Mouse (Mus musculus) cerebellum, adult 11-12 months (tissue): ENCODE measurements around the gene Ascc2.
A peak's percentile ranks its signal among the peaks of the same experiment; 100 is the strongest.
"Not testable (repeated sequence)": the region's sequence is repeated elsewhere in the genome, so short reads cannot be mapped to it uniquely, and the experiment has no call there.

Experiments
- DNase-seq: peaks from one replicate; pipeline ENCODE4 v3.0.0; 2022

Gene Ascc2

DNA sequence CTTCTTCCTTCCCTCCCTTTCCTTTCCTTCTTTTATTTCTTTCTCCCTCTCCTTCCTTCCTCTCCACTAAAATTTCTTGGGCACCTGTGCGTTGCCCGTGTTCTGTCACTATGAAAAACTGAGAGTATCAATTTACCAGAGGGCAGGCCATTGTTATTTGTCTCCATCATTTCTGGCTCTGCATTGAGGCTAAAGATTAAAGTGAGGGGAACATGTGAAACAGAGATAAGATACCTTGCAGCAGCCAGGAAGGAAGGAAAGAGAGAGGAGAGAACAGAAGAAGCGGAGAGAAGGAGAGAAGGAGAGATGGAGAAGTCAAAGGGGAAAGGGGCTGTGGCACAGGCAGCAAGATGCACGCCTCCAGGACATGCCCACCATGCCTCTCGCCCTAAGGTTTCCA lies 3.2 kb upstream of the Ascc2 start:
- no peak for DNase-seq

DNA sequence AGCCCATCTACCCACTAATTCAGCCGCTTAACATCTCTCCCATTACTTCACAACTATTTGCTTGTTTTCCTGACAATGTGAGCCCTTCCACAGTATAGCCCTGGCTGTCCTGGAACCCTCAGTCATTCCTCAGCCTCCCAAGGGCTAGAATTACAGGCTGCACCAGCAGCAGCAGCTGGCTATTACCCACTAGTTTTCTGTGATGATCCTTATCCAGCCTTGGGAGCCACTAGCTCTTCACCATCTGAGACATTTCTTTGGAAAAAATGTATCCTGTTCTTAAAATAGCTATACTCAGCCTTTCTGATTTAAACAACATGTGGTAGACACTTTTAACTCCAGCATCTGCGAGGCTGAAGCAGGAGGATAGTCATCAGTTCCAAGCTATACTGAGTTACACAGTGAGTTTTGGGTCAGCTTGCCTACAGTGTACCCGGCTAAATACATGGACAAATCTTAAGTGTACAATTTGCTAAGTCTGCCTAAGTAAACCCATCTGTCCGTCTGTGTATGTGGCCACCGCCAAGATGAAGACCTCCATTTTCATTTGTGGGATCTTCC lies 685 bp upstream of the Ascc2 start:
- DNase-seq = no peak

DNA sequence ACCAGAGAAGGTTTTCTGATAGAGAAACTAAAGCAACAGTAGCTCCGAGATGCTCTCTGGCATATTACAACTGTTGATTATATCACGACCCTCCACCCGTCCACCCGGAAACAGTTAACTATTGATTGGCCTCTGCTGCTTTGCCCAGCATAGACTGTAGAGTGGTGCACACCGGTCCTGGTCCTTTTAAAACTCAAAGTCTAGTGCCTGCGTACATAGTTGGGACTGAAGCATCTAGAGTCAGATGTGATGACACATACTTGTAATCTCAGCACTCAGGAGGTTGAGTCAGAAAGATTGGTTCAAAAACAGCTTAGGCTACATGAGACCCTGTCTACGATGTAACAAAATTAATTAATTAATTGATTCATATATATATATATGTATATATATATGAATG lies 714 bp downstream of the Ascc2 start:
- no peak for DNase-seq

DNA sequence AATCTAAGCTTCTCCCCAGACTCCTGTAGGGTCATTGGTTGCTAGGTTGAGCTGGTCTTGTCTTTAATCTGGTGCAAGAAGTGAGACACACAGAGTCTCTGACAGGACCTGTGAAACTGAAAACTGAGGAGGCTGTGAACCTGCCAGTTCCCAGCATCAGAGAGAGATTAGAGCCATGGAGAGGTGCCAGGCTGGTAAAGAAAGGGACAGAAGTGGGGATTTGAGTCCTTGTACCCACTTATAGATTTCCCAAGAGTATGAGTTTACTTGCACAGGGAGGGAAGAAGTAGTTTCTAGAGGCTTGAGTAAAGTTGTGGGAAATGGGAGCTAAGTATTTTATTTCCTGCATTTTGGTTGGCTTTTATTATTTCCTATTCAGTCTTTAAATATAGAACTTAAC lies 3.6 kb downstream of the Ascc2 start:
- DNase-seq = no peak

DNA sequence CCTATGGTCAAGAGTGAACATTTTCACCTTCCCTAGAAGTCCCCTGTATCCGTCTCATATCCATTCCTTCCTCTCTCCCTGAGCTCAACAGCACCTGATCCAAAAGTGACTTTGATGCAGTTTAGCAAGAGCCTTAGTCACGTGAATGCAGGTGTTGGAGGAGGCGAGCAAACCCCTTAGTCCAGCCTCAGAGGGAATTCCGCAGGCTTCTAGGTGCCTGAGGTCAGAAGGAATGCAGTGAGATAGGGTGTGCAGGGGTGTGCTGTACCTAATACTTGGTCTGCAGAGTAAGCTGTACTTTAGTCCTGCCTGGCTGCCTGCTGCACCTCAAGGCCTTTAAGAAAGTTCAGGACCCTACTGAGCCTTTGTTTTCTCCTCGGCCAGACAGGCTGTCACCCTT lies 6.2 kb downstream of the Ascc2 start:
- no peak for DNase-seq

DNA sequence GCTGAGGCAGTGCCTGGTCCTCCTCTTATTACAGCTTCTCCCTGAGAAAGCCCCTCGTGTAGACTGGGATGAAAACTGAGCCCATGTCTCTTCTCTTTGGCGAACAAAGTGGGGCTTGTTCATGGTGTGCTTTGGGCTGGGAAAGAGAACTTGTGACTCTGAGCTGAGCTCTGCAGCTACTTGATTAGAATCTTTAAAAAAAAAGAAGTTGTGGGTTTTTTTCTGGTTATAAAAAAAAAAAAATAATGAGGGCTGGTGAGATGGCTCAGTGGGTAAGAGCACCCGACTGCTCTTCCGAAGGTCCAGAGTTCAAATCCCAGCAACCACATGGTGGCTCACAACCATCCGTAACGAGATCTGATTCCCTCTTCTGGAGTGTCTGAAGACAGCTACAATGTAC lies 7.6 kb downstream of the Ascc2 start:
- DNase-seq = not testable (repeated sequence)

DNA sequence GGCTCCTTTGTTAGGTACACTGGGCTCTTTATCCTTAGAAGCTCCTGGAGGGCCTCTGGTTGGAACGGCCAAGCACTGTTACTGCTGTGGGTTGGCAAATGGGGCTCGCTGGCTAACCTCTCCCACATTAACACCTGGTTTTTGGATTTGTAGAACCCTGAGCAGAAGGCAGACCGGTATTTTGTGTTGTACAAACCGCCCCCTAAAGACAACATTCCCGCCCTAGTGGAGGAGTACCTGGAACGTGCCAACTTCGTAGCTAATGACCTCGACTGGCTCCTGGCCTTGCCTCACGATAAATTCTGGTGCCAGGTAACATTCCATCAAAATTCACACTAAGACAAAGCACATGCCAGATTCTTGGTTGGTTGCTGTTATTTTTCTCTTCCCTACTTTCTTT lies 8.9 kb downstream of the Ascc2 start:
- no peak for DNase-seq

DNA sequence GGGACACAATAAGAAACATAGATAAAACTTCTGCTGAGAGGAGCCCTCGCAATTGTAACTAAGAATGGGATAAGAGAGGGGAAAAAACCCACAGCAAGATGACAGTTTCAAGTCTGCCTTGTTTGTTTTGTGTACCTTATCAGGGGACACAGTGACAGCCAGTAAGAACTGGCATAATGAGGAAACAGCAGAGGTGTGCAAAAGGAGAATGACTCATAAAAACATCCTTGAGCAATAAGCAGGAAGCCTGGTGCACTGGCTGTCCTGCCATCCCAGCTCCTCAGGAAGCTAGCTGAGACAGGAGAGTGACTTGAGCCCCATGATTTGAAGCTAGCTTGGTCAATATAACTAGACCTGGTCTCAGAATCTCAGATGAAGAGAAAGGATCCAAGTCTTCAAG lies 22.3 kb downstream of the Ascc2 start:
- no peak for DNase-seq

DNA sequence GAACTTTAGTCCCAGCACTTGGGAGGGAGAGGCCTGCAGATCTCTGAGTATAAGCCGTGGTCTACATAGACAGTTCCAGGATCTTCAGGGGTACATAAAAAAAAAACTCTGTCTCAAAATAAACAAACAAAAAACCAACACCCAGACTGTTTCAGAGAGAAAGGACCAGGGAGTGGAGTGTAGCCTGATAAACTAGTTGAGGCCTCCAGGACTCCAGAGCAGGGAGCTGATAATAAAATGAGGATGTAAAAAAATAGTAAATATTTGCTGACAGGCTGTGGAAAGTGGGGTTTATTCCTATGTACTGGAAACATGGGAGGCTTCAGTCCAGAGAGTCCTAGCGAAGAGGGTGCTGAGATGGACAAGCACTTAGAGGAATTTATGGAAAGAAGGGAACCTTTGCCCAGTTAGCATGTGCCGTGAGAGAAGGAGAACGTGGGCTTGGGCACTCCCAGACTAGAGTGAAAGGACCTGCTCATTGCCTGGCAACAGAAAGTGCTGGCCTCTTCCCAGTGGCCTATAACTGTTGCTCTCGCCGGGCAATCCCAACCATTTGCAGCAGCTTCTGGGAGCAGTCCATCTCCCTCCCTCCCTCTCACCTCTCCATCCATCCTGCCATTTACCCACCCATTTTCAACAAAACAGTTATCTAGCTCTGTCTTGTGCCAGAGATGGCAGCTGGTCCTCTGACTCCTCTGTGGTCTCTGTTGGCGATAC lies 22.9 kb downstream of the Ascc2 start:
- DNase-seq = no peak

DNA sequence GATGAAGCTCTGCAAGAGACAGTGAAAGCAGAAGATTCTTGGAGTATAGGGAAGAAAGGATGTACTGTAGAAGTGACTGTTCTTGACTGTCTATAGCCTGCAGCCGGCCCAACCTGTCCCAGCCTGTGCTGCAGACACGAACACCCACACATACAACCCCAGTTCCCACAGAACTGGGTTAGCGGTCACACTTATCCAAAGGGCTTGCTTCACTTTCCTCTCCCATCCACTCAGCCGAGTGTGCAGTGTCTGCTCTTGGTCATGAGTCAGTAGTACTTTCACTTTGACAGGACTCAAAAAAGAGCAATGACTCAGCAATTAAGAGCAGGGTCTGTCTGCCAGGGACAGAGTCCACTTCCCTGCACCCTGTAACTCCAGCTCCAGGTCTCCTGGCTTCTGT lies 23.8 kb downstream of the Ascc2 start:
- no peak for DNase-seq

DNA sequence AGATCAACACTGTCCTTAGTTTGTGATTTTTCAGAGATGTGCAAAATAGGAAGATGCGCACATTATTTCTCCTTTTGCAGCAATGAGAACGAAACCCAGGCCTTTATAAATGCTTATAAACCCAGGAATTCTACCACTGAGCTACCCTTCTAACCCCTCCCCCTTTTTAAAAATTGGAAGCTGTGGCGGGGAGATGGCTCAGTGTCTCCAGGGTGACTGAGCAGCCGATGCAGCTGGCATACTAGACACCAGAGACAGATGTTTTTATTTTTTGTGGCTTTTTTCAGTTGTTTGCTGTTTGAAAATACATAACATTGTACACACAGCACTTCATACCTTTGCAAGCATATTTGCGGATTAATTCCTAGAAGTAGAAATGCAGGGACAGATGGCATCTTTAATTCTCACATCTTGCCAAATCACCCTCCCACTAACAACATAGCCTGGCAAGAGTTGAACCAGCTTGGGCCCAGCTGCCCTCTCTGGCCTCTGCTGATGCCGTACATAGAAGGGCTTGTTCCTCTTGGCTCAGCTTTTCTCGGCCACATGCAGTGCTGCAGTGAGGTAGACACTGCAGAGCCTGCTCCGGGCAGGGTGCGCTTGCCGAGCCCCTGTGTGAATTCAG lies 24.4 kb downstream of the Ascc2 start:
- DNase-seq = peak; percentile 62

DNA sequence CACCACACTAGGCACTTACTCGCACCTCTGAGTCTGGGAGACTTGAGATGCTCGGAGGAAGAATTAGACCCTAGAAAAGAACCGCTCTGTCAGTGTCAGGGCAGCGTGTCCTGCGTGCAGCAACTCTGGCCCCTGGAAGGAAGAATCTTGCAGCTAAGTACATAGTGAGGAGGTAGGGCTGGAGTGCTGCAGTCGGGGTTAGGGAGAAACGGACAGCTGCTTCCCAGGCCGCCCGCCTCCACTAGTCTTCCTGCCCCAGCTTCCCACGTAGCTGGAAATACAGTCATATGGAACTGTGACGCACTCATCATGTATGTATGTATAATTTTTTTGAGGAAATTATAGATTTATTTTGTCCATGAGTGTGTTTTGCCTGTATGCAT lies 24.9 kb downstream of the Ascc2 start:
- DNase-seq = no peak

DNA sequence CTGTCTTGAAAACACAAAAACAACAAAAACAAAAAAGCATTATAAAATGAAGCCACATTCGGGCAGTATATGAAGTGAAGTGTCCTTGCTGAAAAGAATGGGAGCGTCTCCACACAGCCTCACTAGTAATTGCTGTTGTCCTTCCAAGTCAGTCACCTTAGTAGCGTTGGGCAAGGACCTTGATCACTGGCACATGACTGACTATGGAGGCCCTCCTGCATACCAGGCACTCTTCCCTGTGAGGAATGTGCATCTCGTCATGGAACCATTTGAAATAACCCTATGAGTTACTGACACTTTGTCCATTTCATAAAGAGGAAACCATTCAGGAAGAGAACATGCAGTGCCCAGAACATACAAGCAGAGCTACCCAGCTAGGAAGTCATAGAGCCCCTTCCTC lies 34.2 kb downstream of the Ascc2 start:
- DNase-seq = no peak

DNA sequence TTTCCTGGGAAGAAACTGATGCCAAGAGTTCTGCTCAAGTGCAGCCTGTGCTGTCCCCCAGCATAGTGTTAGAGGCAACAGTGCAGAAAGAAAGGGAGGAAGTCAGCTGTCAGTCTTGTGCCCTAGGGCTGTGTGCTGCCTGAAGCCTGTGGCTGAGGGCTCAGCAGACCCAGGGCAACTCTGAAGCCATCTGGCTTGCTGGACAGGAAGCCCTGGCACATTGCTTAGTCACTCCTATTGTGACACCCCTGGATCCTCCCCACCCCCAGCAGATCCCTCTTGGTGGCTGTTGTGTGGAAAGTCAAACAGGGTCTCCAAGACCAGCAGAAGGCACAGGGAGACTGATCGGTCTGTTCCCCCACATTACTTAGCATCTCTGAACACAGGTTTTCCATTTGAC lies 37.0 kb downstream of the Ascc2 start:
- no peak for DNase-seq

DNA sequence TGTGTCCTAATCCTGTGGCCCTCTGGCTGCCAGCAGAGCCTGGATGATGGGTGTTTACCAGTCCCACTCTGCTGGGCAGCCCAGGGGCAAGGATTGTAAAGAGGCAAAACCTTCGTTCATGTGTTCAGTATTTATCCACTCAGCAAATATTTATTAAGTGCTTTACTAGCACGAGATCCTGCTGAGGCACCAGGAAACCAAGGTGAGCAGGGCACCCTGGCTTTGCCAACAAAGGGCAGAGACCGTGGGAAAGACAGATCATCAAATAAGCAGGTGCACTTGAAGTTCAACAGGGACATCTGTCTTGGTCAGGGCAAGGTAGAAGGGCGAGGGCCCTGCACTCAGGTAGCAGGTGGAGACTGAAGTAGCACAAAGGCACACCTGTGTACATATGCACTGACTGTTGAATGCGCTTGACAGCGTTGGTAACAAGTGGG lies 37.6 kb downstream of the Ascc2 start:
- DNase-seq = no peak

DNA sequence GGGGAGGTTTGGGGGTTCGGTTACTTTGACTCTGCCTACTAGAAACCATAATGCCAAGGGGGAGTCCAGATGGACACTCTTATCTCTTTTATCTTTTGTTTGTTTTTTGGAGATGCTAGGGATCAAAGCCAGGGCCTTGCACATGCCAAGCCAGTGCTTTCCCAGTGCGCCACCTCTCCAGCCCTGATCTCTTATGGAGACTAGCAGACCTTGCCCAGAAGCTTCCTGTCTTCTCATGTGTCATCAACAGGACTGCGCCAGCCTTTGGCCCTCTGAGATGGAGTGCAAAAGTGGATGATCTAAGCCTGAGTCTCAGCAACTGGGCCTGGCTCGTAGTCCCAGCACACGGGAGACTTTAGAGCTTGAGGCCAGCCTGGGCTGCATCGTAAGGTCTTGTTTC lies 38.1 kb downstream of the Ascc2 start:
- no peak for DNase-seq

DNA sequence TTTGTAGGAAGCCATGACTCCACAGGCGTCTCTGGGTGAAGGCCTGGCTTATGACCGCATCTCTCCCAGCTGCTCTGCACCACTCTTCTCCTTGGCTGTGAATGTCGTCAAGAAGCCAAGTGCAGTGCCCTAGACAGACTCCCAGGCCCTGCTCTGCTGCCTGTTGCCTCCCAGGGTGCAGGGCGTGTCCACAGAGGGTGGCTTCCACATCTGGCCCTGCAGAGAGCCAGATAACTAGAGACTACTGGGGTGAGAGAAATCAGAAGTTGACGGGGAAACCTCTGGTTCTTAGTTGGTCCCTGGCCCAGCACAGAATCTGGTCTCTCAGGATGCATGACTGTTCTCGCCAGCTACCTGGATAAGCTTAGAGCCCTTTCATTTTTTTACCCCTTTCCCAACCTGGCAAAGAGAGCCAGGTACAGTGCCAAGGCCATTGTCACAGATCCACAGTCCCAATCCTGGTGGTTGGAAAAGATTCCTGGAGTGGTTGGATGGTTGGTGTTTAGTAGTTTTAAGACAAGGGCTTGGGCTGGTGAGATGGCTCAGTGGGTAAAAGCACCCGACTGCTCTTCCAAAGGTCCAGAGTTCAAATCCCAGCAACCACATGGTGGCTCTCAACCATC lies 39.8 kb downstream of the Ascc2 start:
- DNase-seq = no peak

DNA sequence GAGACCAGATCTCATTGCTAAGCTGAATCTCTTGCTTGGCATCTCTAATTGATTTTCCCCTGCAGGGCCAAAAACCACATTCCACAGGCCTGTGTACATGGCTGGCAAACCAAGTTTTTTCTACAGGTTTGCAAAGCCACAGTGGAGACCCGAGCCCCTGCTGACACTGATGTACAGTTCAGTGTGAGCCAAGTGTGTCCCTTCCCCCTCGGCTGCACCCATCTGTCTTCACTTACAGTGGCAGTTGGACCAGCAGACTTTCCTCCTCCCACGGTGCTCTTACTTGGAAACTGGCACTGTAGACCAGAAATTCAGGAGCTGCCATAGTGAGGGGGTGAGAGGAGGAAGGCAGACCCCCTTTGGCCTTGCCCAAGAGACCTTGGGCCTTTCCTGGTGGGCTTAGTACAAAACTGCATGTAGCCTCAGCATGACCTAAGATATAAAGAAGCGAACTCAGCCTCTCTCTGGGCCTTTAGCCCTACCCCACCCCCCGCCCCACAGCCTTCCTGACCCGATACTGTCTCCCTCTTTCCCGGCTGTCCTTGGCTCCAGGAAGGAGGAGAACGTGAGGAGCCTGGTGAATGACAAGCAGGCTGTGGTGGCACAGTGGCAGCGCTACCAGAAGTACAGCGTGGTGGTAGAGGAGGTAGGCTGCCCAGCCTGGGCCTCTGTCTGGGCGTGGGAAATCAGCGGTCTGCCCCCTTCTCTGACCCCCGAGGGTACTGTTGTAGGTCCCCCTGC lies 41.3 kb downstream of the Ascc2 start:
- DNase-seq = no peak

DNA sequence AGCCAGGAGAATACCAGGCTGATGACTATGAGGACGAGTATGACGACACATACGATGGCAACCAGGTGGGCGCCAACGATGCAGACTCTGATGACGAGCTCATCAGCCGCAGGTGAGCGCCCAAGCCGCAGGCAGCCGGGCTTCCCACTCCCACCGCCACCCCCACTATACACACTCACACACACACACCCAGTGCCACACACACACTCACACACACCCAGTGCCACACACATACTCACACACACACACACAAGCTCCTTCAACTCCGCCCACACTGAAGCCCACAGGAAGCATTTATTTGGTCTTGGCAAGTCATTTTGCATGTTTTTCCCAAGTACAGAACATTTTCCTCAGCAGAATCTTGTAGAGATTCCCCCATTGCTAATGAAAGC lies 41.9 kb downstream of the Ascc2 start:
- DNase-seq = no peak

DNA sequence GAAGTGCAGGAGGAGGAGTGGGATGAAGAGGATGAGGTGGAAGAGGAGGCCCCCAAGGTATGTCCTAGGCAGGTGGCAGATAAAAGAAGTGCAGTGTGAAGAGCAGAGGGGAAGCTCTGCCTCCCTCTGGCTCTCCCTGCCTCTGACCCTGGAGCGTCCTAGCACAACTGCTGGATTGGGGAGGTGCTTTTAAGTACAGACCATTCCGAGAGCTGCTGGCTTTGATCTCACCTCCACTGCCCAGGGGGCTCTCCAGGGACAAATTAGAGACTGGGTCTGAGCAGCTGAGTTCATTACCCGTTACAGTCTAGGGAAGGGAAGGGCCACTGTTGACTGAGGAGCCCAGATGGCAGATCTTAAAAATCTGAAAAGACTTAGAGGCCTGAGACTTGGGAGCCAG lies 42.6 kb downstream of the Ascc2 start:
- no peak for DNase-seq

DNA sequence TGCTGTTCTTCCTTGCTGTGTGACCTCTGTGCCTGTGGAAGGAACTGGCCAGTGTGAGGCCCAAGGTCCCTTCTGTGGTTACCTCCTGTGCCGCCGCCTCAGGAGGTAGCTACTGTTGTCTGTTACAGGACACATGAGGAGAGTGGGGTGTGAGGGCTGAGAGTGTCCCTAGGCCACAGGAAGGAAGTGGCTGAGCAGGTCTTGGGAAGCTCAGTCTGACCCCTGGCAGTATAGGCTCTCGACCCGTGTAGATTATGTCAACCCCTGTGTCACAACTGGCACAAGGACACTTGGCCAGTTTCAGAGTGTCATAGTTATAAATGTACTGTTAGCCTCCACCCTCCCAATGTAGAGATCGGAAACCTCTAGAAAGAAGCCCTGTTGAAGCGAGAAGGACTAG lies 46.0 kb downstream of the Ascc2 start:
- DNase-seq = no peak

DNA sequence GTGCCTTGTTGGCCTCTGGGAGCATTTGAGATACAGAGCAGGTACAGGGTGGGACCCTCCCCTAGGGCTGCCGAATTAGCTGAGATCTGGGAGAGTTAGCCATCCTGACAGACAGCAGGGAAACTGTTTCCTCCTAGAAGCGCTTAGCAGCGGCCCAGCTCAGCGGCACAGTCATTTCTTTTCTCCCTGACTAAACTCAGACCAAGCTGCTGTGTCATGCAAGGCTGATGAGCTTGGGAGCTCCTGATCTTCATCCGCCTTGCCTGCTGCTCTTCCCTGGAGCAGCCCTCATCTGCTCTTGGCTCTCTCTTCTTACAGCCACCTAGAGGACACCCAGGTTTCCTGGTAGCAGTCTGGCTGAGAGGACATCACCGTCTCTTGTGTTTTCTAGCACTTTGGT lies 46.6 kb downstream of the Ascc2 start:
- DNase-seq = no peak

DNA sequence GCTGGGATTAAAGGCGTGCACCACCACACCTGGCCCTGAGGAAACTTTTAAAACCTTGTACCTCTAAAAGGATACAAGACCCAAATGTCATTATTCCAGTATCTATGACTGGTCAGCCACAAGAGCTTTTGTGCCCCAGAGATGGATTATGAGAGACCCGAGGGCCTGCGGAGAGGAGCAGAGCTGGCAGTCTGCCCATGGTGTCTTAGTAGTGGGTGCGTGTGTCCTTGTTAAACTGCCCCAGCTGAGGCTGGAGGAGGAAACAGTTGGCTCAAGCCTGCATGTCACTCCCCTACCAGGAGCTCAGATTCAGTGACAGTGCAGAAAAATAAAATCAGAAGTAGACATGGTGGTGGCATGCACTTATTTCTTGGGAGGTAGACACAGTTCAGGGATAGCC lies 47.5 kb downstream of the Ascc2 start:
- DNase-seq = no peak

DNA sequence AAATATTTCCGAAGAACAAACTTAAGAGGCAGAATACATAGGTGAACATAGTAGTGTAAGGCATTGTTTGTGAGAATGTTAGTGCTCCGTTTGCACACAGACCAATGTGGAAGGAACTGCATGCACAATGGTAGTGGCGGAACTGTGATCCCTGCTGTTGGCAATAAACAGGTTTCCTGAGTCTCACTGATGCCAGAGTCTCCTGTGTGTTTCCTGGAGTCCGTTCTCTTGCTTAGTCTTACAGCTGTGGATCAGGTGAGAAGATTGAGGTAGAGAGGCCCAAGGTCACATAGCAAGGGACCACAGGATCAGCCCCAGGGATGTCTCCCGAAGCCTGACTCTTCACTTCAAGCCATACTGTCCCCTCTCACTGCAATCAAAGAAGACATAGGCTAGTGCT lies 48.0 kb downstream of the Ascc2 start:
- no peak for DNase-seq
